Mouse (Mus musculus) C2C12 (cell line): ENCODE measurements around the gene Kif19a. TPM values are rescaled to one million over a fixed set of nuclear protein-coding genes. Genes with fewer than 3 reads are reported as not detected.

ENCODE experiments used
- H3K27me3 ChIP-seq: one replicate; pipeline ENCODE4 v1.6.1; 2011; ENCODE audit not compliant: control insufficient read depth, insufficient read depth, insufficient read length
- H3K36me3 ChIP-seq: one replicate; pipeline ENCODE4 v1.6.1; 2011; ENCODE audit not compliant: control insufficient read depth, insufficient read depth
- H3K4me3 ChIP-seq: one replicate; pipeline ENCODE4 v1.5.1; 2011; ENCODE audit warnings: mild to moderate bottlenecking, control low read depth; ENCODE audit not compliant: poor library complexity, insufficient read depth, severe bottlenecking
- H3K79me2 ChIP-seq: one replicate; pipeline ENCODE4 v1.6.1; 2011; ENCODE audit not compliant: control insufficient read depth, insufficient read depth
- H3K79me3 ChIP-seq: one replicate; pipeline ENCODE4 v1.6.1; 2011; ENCODE audit warnings: low read depth, control low read depth
- H3ac ChIP-seq: one replicate; pipeline ENCODE3; 2011; ENCODE audit warnings: low read depth; ENCODE audit not compliant: control insufficient read depth, insufficient read length
- CEBPB ChIP-seq: IDR thresholded peaks from one replicate; pipeline ENCODE4 v1.6.1; 2011; ENCODE audit warnings: low read depth, mild to moderate bottlenecking, control low read depth, moderate library complexity
- CTCF ChIP-seq: IDR thresholded peaks from one replicate; pipeline ENCODE4 v1.5.1; 2011; ENCODE audit not compliant: control insufficient read depth, insufficient read depth, insufficient read length
- FOSL1 ChIP-seq: IDR thresholded peaks from one replicate; pipeline ENCODE4 v1.8.0; 2011; ENCODE audit warnings: mild to moderate bottlenecking, low read length; ENCODE audit not compliant: poor library complexity, insufficient read depth, severe bottlenecking
- MAX ChIP-seq: IDR thresholded peaks from one replicate; pipeline ENCODE4 v1.6.1; 2011; ENCODE audit warnings: mild to moderate bottlenecking, control low read depth
- MYOD1 ChIP-seq: IDR thresholded peaks from one replicate; pipeline ENCODE4 v1.6.1; 2011; ENCODE audit warnings: low read depth; ENCODE audit not compliant: control insufficient read depth, insufficient read length
- MYOG ChIP-seq: IDR thresholded peaks from one replicate; pipeline ENCODE4 v1.6.1; 2011; ENCODE audit not compliant: control insufficient read depth, insufficient read length; ENCODE audit errors: extremely low read depth
- USF1 ChIP-seq: IDR thresholded peaks from one replicate; pipeline ENCODE4 v1.6.1; 2011; ENCODE audit warnings: low read depth, mild to moderate bottlenecking, control low read depth, moderate library complexity
- polyA plus RNA-seq: library from polyadenylated mRNA; unstranded; fragments of >200 nt; fragmentation: generic; extraction: Trizol; gene quantifications from one replicate; pipeline ENCODE4 v1.2.1, GENCODE M21; 2012; ENCODE audit warnings: missing spikeins

The Kif19a gene
- polyA plus RNA-seq, 1 experiment: 0.25 TPM

DNA sequence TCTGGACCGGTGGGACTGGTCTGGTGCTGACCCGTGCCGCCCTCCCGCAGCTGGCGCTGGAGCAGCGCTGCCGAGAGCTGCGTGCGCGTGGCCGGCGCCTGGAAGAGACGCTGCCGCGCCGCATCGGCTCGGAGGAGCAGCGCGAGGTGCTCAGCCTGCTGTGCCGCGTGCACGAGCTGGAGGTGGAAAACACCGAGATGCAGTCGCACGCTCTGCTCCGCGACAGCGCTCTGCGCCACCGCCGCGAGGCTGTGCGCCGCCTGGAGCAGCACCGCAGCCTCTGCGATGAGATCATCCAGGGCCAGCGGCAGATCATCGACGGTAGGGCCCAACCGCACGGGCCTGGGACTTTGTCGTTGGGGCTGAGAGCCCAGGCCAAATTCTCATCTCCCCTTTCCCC lies 21.1 kb downstream of the Kif19a start:
- Histone ChIP-seq H3ac (no peak overlapping the region), H3K27me3 (peaks cover under 1% of the 10 kb centered on the region), H3K79me2 (no peaks in the 10 kb centered on the region), H3K4me3 (no peak overlapping the region), H3K79me3 (no peaks in the 10 kb centered on the region), H3K36me3 (no peaks in the 10 kb centered on the region)
- no peak for TF ChIP-seq MYOG
- no peak for TF ChIP-seq MAX
- TF ChIP-seq USF1: no peak
- no peak for TF ChIP-seq CEBPB
- TF ChIP-seq FOSL1: no peak
- no peak for TF ChIP-seq CTCF
- TF ChIP-seq MYOD1: no peak

DNA sequence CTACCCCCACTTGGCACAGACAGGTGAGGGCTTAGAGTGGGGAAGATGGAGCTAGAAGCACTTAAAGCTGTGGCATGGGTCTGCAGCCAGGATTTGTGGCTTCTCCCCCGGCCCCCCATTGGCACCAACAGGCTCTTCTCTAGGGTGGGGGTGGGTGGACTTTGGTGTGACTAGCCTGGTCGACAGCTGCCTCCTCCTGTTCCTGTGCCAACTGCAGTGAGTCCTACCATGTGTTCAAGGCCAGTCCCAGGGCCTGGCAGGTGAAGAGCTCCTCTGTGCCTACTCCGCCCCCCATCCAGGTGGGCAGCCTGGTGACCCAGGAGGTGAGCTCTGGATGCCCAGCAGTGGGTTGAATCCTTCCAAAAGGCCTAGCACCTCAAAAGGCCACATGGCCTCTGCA lies 22.4 kb downstream of the Kif19a start:
- Histone ChIP-seq H3K79me3 (no peaks in the 10 kb centered on the region), H3K27me3 (peaks cover 4% of the 10 kb centered on the region), H3K36me3 (no peaks in the 10 kb centered on the region), H3K79me2 (no peaks in the 10 kb centered on the region), H3ac (no peak overlapping the region), H3K4me3 (no peak overlapping the region)
- TF ChIP-seq MAX (no peak), CEBPB (no peak), FOSL1 (no peak), USF1 (no peak), MYOD1 (no peak), CTCF (no peak), MYOG (no peak)

DNA sequence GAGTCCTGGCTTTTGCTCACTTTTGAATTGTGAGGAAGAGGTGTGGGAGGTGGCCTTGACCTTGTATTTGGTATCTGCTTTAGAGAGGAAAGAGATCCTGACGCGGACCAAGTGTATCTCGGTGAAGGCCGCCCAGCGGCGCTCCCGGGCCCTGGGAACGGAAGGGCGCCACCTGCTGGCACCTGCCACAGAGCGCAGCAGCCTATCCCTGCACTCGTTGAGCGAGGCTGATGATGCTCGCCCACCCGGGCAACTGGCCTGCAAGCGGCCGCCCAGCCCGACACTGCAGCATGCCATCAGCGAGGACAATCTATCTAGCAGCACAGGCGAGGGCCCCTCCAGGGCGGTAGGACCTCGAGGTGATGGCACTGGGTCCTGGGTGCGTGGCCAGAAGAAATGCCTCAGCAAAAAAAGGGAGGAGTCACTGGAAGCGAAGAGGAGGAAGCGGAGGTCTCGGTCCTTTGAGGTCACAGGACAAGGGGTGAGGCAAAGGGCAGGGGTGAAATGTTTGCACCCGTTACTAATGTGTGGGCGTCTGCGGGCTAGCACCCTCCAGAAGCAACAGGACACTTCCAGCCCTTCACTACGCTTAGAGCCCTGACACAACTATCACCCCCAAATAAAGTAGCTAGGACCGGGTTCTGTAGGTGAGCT lies 24.0 kb downstream of the Kif19a start:
- H3K79me3 ChIP-seq: no peaks in the 10 kb centered on the region
- no peaks in the 10 kb centered on the region for H3K36me3 ChIP-seq
- TF ChIP-seq CTCF (peak; percentile 97), USF1 (no peak)
- peaks cover 4% of the 10 kb centered on the region for H3K27me3 ChIP-seq
- no peaks in the 10 kb centered on the region for H3K79me2 ChIP-seq
- no peak overlapping the region for H3ac ChIP-seq
- H3K4me3 ChIP-seq: no peak overlapping the region

- no peak overlapping the region for H3K4me3 ChIP-seq
- no peaks in the 10 kb centered on the region for H3K36me3 ChIP-seq
- TF ChIP-seq MYOG (no peak), FOSL1 (no peak), CTCF (no peak), MAX (no peak), MYOD1 (no peak), USF1 (no peak)
- peaks cover 4% of the 10 kb centered on the region for H3K27me3 ChIP-seq
- H3K79me3 ChIP-seq: no peaks in the 10 kb centered on the region
- no peak overlapping the region for H3ac ChIP-seq
- no peaks in the 10 kb centered on the region for H3K79me2 ChIP-seq
Observed at GRCm38 (mm10) chr11:114789716-114790115, 24.5 kb downstream of the Kif19a start.

DNA sequence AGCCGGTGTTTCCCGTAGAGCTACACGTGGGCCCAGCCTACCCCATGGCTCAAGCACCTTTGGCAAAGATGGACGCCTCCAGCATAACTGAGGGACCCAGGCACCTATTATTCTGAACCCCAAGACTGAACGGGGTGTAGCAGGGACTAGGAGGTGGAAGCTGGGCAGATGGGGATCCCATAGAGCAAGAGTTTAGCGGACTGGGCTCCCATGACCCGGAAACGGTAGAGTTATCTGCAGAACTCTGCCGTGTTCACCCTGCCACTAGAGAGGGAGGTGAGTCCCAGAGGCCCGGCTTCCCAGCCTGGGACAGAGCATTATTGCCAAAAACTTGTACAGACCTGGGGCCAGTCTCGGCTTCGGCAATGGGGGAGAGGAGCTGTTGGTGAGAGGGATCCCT lies 25.0 kb downstream of the Kif19a start:
- H3K79me3 ChIP-seq: no peaks in the 10 kb centered on the region
- no peak overlapping the region for H3K4me3 ChIP-seq
- no peaks in the 10 kb centered on the region for H3K36me3 ChIP-seq
- no peaks in the 10 kb centered on the region for H3K79me2 ChIP-seq
- no peak overlapping the region for H3ac ChIP-seq
- peaks cover 4% of the 10 kb centered on the region for H3K27me3 ChIP-seq
- no peak for TF ChIP-seq USF1
- TF ChIP-seq FOSL1: no peak
- TF ChIP-seq CEBPB: no peak
- TF ChIP-seq CTCF: no peak
- TF ChIP-seq MAX: no peak
- TF ChIP-seq MYOG: no peak
- TF ChIP-seq MYOD1: no peak

DNA sequence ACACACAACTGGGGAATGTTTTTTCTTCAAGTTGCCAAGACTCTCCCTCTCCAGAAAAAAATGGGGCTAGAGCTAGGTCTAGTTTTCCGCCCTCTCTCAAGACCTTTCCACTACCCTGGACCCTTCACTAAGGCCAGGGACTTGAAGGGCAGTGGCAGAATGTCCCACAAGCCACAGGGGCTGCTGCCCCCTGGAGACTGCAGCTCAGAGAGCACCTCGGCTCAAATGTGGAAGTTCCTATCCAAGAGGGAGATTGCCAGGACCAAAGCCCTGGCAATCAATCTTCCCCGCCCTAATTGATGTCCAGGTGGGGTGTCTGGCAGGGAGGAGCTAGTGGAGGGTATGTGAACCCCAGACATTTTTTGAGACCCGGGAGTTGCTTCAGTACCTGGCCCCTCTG lies 25.7 kb downstream of the Kif19a start:
- Histone ChIP-seq H3K36me3 (no peaks in the 10 kb centered on the region), H3K4me3 (no peak overlapping the region), H3K27me3 (peaks cover 4% of the 10 kb centered on the region), H3K79me2 (no peaks in the 10 kb centered on the region), H3ac (no peak overlapping the region), H3K79me3 (no peaks in the 10 kb centered on the region)
- TF ChIP-seq USF1 (no peak), FOSL1 (no peak), MAX (no peak), MYOG (no peak), MYOD1 (no peak), CTCF (no peak), CEBPB (no peak)
